In genomic region chr2:172848193-172848592, GRCm38 (mm10) we compare ENCODE assay signal across 9 mouse cellular contexts.
DNase-seq lines count a peak whose midpoint lies in the region; ATAC-seq and TF ChIP-seq lines count a peak whose summit lies in the region.
"Had no signal": no experiment of that assay in that cellular context is flagged by ENCODE, and none has a peak within 500 bp of the region (broad histone marks: within the 10 kb centered on the region; RNA-seq: fewer than 3 reads in every experiment).

No protein-coding gene starts in this region.

- no peak overlapping the region for H3K4me2 ChIP-seq in stomach, postnatal 0 days (replicated peaks; ENCODE audit: low read depth)

- H3K4me3 ChIP-seq in cerebellum, adult 2 months (replicated peaks; ENCODE audit: insufficient read depth, low read depth, low read length) = no peak overlapping the region
- H3K4me3 ChIP-seq in embryonic fibroblast, embryonic 13.5 days (ENCODE audit: insufficient read depth, low read length) = no peak overlapping the region
- H3K4me3 ChIP-seq in stomach, postnatal 0 days (ENCODE audit: low read depth, low read length) = no peak overlapping the region
- H3K4me3 ChIP-seq: forebrain, embryonic 10.5 days had no signal

- H3K9me3 ChIP-seq in stomach, postnatal 0 days (ENCODE audit: control insufficient read depth, low read length) = no peaks in the 10 kb centered on the region
- H3K9me3 ChIP-seq: forebrain, embryonic 10.5 days had no signal

- ATAC-seq in stomach, postnatal 0 days (ENCODE audit: low FRiP score, low TSS enrichment) = no peak

- no peak overlapping the region for H3K27ac ChIP-seq in cerebellum, adult 2 months (ENCODE audit: insufficient read depth, low read length)
- H3K27ac ChIP-seq in embryonic fibroblast, embryonic 13.5 days (ENCODE audit: insufficient read depth, low read length) = no peak overlapping the region
- no peak overlapping the region for H3K27ac ChIP-seq in stomach, postnatal 0 days (replicated peaks)
- H3K27ac ChIP-seq: forebrain, embryonic 10.5 days had no signal

- no peaks in the 10 kb centered on the region for H3K27me3 ChIP-seq in cerebellum, adult 2 months (ENCODE audit: control insufficient read depth, insufficient read depth, low read length)
- H3K27me3 ChIP-seq in stomach, postnatal 0 days (ENCODE audit: control insufficient read depth, insufficient read depth, low read length) = no peaks in the 10 kb centered on the region

- TF ChIP-seq POLR2A in cerebellum, adult 2 months (IDR thresholded peaks at IDR 0.05; ENCODE audit: borderline replicate concordance, insufficient read depth, low read length) = no peak
- no peak for TF ChIP-seq POLR2A in embryonic fibroblast, embryonic 13.5 days (IDR thresholded peaks at IDR 0.05; ENCODE audit: low read depth, low read length)

- H3K4me1 ChIP-seq in cerebellum, adult 2 months (ENCODE audit: control insufficient read depth, insufficient read depth, low read length) = no peaks in the 10 kb centered on the region
- H3K4me1 ChIP-seq in embryonic fibroblast, embryonic 13.5 days (ENCODE audit: control insufficient read depth, insufficient read depth, low read length) = no peaks in the 10 kb centered on the region
- no peaks in the 10 kb centered on the region for H3K4me1 ChIP-seq in stomach, postnatal 0 days (replicated peaks; ENCODE audit: control insufficient read depth, insufficient read depth)

- DNase-seq in cerebellum, adult 2 months = no peak
- no peak for DNase-seq in cerebellum, adult 9-10 months
- peak; percentile 43 to 49 for DNase-seq in right cerebral cortex, postnatal 10 days (ENCODE audit: low spot score in 2 of 2)
- no peak for DNase-seq in right cerebral cortex, postnatal 36 days (ENCODE audit: low spot score in 2 of 2)
- no peak for DNase-seq in stomach, postnatal 0 days (ENCODE audit: low spot score)
- DNase-seq in frontal cortex, postnatal 36 days (ENCODE audit: low spot score in 2 of 2) = no peak
- DNase-seq in layer of hippocampus, adult 9-10 months (ENCODE audit: low spot score) = no peak

- WGBS in cerebellum, adult 2 months = 57% methylated on average over 6 of the region's 6 CpGs
- 56% methylated on average over 6 of the region's 6 CpGs for WGBS in stomach, postnatal 0 days

- no peaks in the 10 kb centered on the region for H3K36me3 ChIP-seq in stomach, postnatal 0 days (ENCODE audit: control insufficient read depth, insufficient read depth, low read length)
- H3K36me3 ChIP-seq: forebrain, embryonic 10.5 days had no signal

- no peak for TF ChIP-seq EP300 in stomach, postnatal 0 days (optimal IDR thresholded peaks at IDR 0.05)

- H3K9ac ChIP-seq in stomach, postnatal 0 days (ENCODE audit: low read length) = no peak overlapping the region

- TF ChIP-seq CTCF in cerebellum, adult 2 months (IDR thresholded peaks at IDR 0.05; ENCODE audit: borderline replicate concordance, insufficient read depth, low read depth, low read length) = peak; percentile 47; the same call in 1 of the 2 replicates
- peak; percentile 27; the same call in 1 of the 2 replicates for TF ChIP-seq CTCF in embryonic fibroblast, embryonic 13.5 days (IDR thresholded peaks at IDR 0.05; ENCODE audit: borderline replicate concordance, insufficient read depth, low read length)
- TF ChIP-seq CTCF in stomach, postnatal 0 days (IDR thresholded peaks at IDR 0.05; ENCODE audit: low read depth) = peak; percentile 70

Comparison
In these comparisons a context has a peak if more than half of its experiments do, and no peak if none do; other contexts are left out.
1. DNase-seq: peak in right cerebral cortex, postnatal 10 days (2 of 2); none in cerebellum, adult 2 months (0 of 2), cerebellum, adult 9-10 months (single experiment), right cerebral cortex, postnatal 36 days (0 of 2), stomach, postnatal 0 days (single experiment), frontal cortex, postnatal 36 days (0 of 2) and layer of hippocampus, adult 9-10 months (single experiment).
2. Peak in every context shown above with its lines, with median percentiles within 50 percentile points of each other: CTCF ChIP-seq.